In the genomic region with DNA sequence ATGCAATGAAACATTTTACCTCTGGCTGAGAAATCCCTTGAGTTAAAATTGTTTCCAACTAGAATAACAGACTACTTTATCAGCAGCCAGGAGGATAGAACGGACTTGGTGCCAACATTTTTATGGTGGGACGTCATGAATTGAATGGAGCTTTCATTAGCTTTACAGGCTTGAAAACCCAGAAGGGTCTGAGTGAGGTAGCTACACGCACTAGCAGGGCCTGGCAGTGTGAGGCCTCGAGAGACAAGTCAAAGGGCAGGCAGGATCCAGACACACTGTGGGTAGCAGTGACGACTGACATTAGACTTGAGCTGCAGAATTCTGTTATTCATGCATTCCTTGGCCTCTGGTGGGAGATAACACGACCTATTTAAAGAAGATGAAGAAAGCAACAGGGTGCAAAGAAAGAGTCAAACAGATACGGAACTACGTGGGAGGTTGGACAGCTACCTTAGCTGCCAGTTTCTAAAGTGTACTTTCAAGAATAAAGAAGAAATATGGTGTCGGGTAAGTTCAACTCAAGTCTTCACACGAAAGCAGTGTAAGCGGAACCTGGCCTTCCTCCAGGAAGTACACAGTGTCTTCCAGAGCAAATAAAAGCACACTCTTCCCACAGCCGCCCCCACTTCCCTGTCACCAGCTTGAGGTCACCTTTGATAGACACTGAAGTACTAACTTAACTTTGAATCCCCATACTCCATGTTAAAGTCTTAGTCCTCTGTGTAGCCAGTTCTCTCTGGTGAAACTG, we compare ENCODE assay signal across 10 mouse cellular contexts. TPM values are rescaled to one million over a fixed set of nuclear protein-coding genes. Genes with fewer than 3 reads are reported as not detected.
DNase-seq lines count a peak whose midpoint lies in the region; ATAC-seq lines count a peak whose summit lies in the region.
"Had no signal": no experiment of that assay in that cellular context is flagged by ENCODE, and none has a peak within 500 bp of the region (broad histone marks: within the 10 kb centered on the region; RNA-seq: fewer than 3 reads in every experiment).

No protein-coding gene starts in this region.

- H3K27me3 ChIP-seq in neural tube, embryonic 13.5 days = no peaks in the 10 kb centered on the region
- no peaks in the 10 kb centered on the region for H3K27me3 ChIP-seq in intestine, embryonic 15.5 days (replicated peaks)
- H3K27me3 ChIP-seq: embryonic facial prominence, embryonic 15.5 days had no signal

- H3K9me3 ChIP-seq in neural tube, embryonic 13.5 days = no peaks in the 10 kb centered on the region
- no peaks in the 10 kb centered on the region for H3K9me3 ChIP-seq in intestine, embryonic 15.5 days
- H3K9me3 ChIP-seq: embryonic facial prominence, embryonic 15.5 days had no signal

- peaks cover 28% of the 10 kb centered on the region for H3K4me1 ChIP-seq in neural tube, embryonic 13.5 days (replicated peaks)
- peaks cover 6% of the 10 kb centered on the region; the same call in 1 of the 2 replicates for H3K4me1 ChIP-seq in intestine, embryonic 15.5 days (replicated peaks)

- peak; percentile 20 for DNase-seq in embryo, embryonic 10 days (ENCODE audit: low spot score)
- no peak for DNase-seq in embryo, embryonic 10.5 days (ENCODE audit: low spot score)
- no peak for DNase-seq in neural tube, embryonic 10.5 days (ENCODE audit: extremely low spot score, low spot score)
- peak; percentile 48 for DNase-seq in testis, postnatal 14 days (ENCODE audit: low spot score)
- DNase-seq in B cell, adult 2 months = no peak
- no peak for DNase-seq in spleen, adult 12 weeks (ENCODE audit: low spot score)

- peak overlapping the region; percentile 18; the same call in 1 of the 2 replicates for H3K27ac ChIP-seq in neural tube, embryonic 13.5 days (replicated peaks)
- H3K27ac ChIP-seq in intestine, embryonic 15.5 days = 0 out of 2 replicates have a peak overlapping the region, but pooled peaks have one; percentile 27
- H3K27ac ChIP-seq: embryonic facial prominence, embryonic 15.5 days had no signal

- no peak overlapping the region for H3K4me2 ChIP-seq in neural tube, embryonic 13.5 days
- H3K4me2 ChIP-seq in intestine, embryonic 15.5 days (replicated peaks) = no peak overlapping the region
- H3K4me2 ChIP-seq: embryonic facial prominence, embryonic 15.5 days had no signal

- no peak for ATAC-seq in neural tube, embryonic 13.5 days (ENCODE audit: low read depth)
- peak; percentile 28; the same call in 1 of the 2 replicates for ATAC-seq in intestine, embryonic 15.5 days
- ATAC-seq: midbrain, embryonic 16.5 days had no signal

- H3K9ac ChIP-seq in neural tube, embryonic 13.5 days = no peak overlapping the region
- no peak overlapping the region for H3K9ac ChIP-seq in intestine, embryonic 15.5 days
- H3K9ac ChIP-seq: embryonic facial prominence, embryonic 15.5 days had no signal

- WGBS in neural tube, embryonic 13.5 days = 49% methylated on average over 12 of the region's 12 CpGs
- WGBS in intestine, embryonic 15.5 days = 49% methylated on average over 12 of the region's 12 CpGs

- H3K4me3 ChIP-seq in neural tube, embryonic 13.5 days = no peak overlapping the region
- H3K4me3 ChIP-seq in intestine, embryonic 15.5 days (replicated peaks) = no peak overlapping the region
- H3K4me3 ChIP-seq: embryonic facial prominence, embryonic 15.5 days had no signal

- no peaks in the 10 kb centered on the region for H3K36me3 ChIP-seq in neural tube, embryonic 13.5 days
- H3K36me3 ChIP-seq in intestine, embryonic 15.5 days = no peaks in the 10 kb centered on the region
- H3K36me3 ChIP-seq: embryonic facial prominence, embryonic 15.5 days had no signal

RNA-seq across cellular contexts. Expression of a gene that starts 53.2 kb away (rescaled TPM):
- 79.6 and 90.6 TPM in 2 replicates for polyA plus RNA-seq in neural tube, embryonic 13.5 days (2015; fragmentation: Nextera tagmentation; extraction: Ambion mirVana)
- polyA plus RNA-seq in intestine, embryonic 15.5 days (2015; fragmentation: Nextera tagmentation; extraction: Ambion mirVana) = 64.8 and 71.5 TPM in 2 replicates

Comparison
In these comparisons a context has a peak if more than half of its experiments do, and no peak if none do; other contexts are left out.
1. DNase-seq: peak in embryo, embryonic 10 days (single experiment) and testis, postnatal 14 days (single experiment); none in embryo, embryonic 10.5 days (single experiment), neural tube, embryonic 10.5 days (single experiment), B cell, adult 2 months (0 of 2) and spleen, adult 12 weeks (single experiment).